Mouse (Mus musculus): ENCODE data around the gene Fahd1. TPM values are rescaled to one million over a fixed set of nuclear protein-coding genes. Genes with fewer than 3 reads are reported as not detected.

Fahd1 gene
- total RNA-seq, 2 experiments from 2014 or later, result 45.2 to 48.3 TPM

GRCm38 (mm10) chr17:24848600-24849031, 1.5 kb downstream of the Fahd1 start:
- DNase-seq (ENCODE audit: low spot score), result no peak

- no peak for DNase-seq (ENCODE audit: low spot score)
These were observed 2.8 kb downstream of the Fahd1 start for GRCm38 (mm10) chr17:24847386-24847785.

- no peak for DNase-seq (ENCODE audit: low spot score)
These were observed 5.6 kb downstream of the Fahd1 start for GRCm38 (mm10) chr17:24844525-24844924.

- no peak for DNase-seq (ENCODE audit: low spot score)
These were observed 7.5 kb downstream of the Fahd1 start for GRCm38 (mm10) chr17:24842631-24843030.

DNA sequence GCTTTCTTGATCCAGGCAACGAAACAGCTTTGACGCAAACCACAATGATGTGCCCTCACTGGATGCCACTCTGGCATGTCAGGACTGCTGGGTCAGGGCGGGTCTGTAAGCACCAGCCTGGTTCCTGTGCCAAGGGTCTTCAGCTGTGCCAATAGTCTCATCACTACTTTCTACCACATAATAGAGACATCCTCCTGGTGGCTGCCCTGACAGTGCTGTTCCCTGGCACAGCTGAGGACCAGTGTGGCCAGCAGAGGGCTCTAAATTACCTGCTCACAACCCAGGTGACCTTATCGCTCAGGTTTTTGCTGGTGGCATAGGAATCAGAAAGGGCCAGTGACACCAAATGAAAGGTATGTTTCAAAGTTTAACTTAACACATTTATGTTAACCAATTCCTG, 9.0 kb downstream of the Fahd1 start:
- no peak for DNase-seq (ENCODE audit: low spot score)

- no peak for DNase-seq (ENCODE audit: low spot score)
These were observed 9.8 kb downstream of the Fahd1 start for GRCm38 (mm10) chr17:24840341-24840740.

- no peak for DNase-seq (ENCODE audit: low spot score)
These were observed 10.3 kb downstream of the Fahd1 start, which contains the start of gene Hagh for GRCm38 (mm10) chr17:24839842-24840241. Gene Hagh, plus strand, starts transcription at chr17:24840143.

DNA sequence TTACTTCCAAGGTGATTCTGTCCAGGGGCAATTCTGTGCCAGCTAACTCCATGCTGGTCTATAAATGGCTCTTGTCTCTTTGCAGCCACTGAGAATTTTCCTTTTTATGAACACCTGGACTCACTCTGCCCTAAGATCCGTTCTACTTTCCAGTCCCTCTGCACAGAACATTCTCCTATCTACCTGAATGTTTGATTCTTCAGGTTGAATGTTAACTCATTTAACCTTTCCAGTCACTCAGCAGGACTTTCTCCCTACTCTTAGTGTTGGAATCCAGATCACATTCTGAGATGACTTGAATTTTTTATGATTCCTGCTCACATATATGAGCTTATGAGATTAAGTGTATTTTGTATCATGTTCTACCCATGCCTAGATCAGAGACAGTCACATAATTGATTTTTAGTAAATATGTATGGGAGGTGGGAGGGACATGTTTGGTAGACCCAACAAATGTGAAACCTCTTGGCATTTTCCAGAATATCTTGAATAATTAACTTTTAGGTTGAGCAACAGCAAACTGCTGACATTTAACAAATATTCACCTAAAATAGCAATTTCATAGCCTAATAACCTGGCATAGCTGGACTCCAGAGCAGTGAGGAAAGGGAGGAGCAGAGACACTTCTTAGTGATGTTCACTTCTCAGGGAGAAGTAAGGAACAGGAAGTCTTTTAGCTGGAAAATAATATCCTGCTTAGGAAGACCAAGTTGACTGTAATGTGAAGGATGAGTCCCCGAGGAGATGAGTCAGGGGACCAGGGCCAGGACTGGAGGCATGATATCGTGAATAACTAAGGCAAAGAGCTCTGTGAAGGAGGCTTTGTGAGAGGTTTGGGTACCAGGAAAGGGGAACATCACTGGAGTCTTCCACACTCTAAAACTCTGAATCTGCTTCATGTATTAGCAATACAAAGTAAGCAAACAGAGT, 28.5 kb downstream of the Fahd1 start:
- peak; percentile 22 for DNase-seq (ENCODE audit: low spot score)

GRCm38 (mm10) chr17:24819469-24819868, 30.7 kb downstream of the Fahd1 start:
- DNase-seq (ENCODE audit: low spot score), result no peak

GRCm38 (mm10) chr17:24818172-24818571, 32.0 kb downstream of the Fahd1 start:
- no peak for DNase-seq (ENCODE audit: low spot score)

GRCm38 (mm10) chr17:24817503-24817902, 32.7 kb downstream of the Fahd1 start:
- DNase-seq (ENCODE audit: low spot score), result no peak

- no peak for DNase-seq (ENCODE audit: low spot score)
These were observed 34.9 kb downstream of the Fahd1 start for GRCm38 (mm10) chr17:24815256-24815655.

GRCm38 (mm10) chr17:24812215-24812614, 37.9 kb downstream of the Fahd1 start:
- DNase-seq (ENCODE audit: low spot score), result no peak

DNA sequence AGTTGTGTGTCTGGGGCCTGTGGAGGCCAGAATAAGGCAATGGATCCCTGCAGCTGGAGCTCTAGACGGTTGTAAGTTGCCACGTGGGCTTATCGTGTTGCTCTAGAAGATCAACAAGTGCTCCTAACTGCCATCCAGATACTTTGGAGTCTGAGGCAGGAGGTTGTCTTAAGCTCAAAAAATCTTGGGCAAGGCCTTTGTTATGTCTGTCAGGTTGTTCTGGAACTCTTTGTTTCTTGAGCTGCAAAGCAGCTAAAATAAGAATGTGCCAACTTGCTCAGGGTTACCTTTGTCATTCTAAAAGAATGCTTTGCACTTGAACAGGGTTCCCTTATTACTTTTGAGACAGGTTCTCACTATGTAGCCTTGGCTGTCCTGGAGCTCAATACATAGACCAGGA, 39.0 kb downstream of the Fahd1 start:
- no peak for DNase-seq (ENCODE audit: low spot score)

GRCm38 (mm10) chr17:24803952-24804951, 45.9 kb downstream of the Fahd1 start, which contains the start of gene Meiob:
Gene Meiob, plus strand, starts transcription at chr17:24804289.
- DNase-seq (ENCODE audit: low spot score), result peak; percentile 52

GRCm38 (mm10) chr17:24800524-24800923, 49.6 kb downstream of the Fahd1 start:
- no peak for DNase-seq (ENCODE audit: low spot score)

DNA sequence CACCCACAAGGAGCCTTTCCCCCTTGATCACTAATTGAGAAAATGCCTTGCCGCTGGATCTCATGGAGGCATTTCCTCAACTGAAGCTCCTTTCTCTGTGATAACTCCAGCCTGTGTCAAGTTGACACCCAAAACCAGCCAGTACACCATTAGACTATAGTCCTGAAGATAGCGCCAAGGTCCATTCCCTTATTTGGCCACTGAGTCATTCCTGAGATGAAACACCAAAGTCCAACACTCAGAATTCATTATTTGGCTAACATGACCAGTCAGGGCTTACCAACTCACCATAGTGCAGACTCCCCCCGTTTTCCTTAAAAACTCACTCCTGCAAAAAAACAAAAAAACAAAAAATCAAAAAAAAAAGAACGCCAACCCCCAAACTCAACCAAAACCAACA, 50.7 kb downstream of the Fahd1 start:
- DNase-seq (ENCODE audit: low spot score), result no peak

Other genes with a start within 250 kb of the Fahd1 start
- 100 to 1,000 TPM in 1 of 2 experiments, 10 to 100 TPM in 1; 83.2 to 105 TPM for gene Tsc2, start 217.7 kb downstream of the Fahd1 start, total RNA-seq (2021)
- 1 to 10 TPM; 2.5 to 3.5 TPM for gene Nthl1, start 217.7 kb downstream of the Fahd1 start, total RNA-seq (2021)
- gene Slc9a3r2, start 200.0 kb downstream of the Fahd1 start, total RNA-seq (2021), result 10 to 100 TPM; 31.8 to 55.0 TPM
- not detected for gene Npw, start 191.9 kb downstream of the Fahd1 start, total RNA-seq (2021)
- gene Zfp598, start 180.7 kb downstream of the Fahd1 start, total RNA-seq (2021), result 10 to 100 TPM; 23.1 to 25.4 TPM
- under 1 TPM in 1 of 2 experiments, not detected in 1; 0.14 TPM for gene Syngr3, start 160.4 kb downstream of the Fahd1 start, total RNA-seq (2021)
- 10 to 100 TPM; 41.1 to 48.3 TPM for gene Gfer, start 154.2 kb downstream of the Fahd1 start, total RNA-seq (2021)
- under 1 TPM; 0.32 to 0.95 TPM for gene Noxo1, start 154.1 kb downstream of the Fahd1 start, total RNA-seq (2021)
- 10 to 100 TPM; 15.4 to 16.0 TPM for gene Tbl3, start 142.7 kb downstream of the Fahd1 start, total RNA-seq (2021)
- gene Rnf151, start 132.3 kb downstream of the Fahd1 start, total RNA-seq (2021), result not detected
- gene Rps2, start 132.2 kb downstream of the Fahd1 start, total RNA-seq (2021), result 100 to 1,000 TPM; 548 to 574 TPM
- gene Ndufb10, start 125.9 kb downstream of the Fahd1 start, total RNA-seq (2021), result 100 to 1,000 TPM; 428 to 481 TPM
- gene Rpl3l, start 122.5 kb downstream of the Fahd1 start, total RNA-seq (2021), result 100 to 1,000 TPM; 764 to 767 TPM
- gene Msrb1, start 113.7 kb downstream of the Fahd1 start, total RNA-seq (2021), result 100 to 1,000 TPM; 139 to 179 TPM
- not detected for gene Hs3st6, start 97.4 kb downstream of the Fahd1 start, total RNA-seq (2021)
- gene Meiob, start 46.1 kb downstream of the Fahd1 start, total RNA-seq (2021), result not detected
- gene Hagh, start 10.2 kb downstream of the Fahd1 start, total RNA-seq (2021), result 10 to 100 TPM; 67.9 to 72.7 TPM
- gene Igfals, start 15.6 kb upstream of the Fahd1 start, total RNA-seq (2021), result 1 to 10 TPM; 2.2 to 2.6 TPM
- 10 to 100 TPM; 11.0 to 11.1 TPM for gene Nubp2, start 36.0 kb upstream of the Fahd1 start, total RNA-seq (2021)
- gene Spsb3, start 36.3 kb upstream of the Fahd1 start, total RNA-seq (2021), result 10 to 100 TPM; 29.7 to 37.9 TPM
- 1 to 10 TPM; 6.5 to 8.4 TPM for gene Eme2, start 44.7 kb upstream of the Fahd1 start, total RNA-seq (2021)
- gene Mrps34, start 44.8 kb upstream of the Fahd1 start, total RNA-seq (2021), result 10 to 100 TPM; 79.4 to 86.3 TPM
- gene Nme3, start 46.1 kb upstream of the Fahd1 start, total RNA-seq (2021), result 10 to 100 TPM; 11.8 to 12.3 TPM
- gene Mapk8ip3, start 86.6 kb upstream of the Fahd1 start, total RNA-seq (2021), result 10 to 100 TPM; 13.2 to 14.5 TPM
- gene Jpt2, start 110.3 kb upstream of the Fahd1 start, total RNA-seq (2021), result 1 to 10 TPM; 3.9 to 5.9 TPM
- 1 to 10 TPM; 6.8 to 7.6 TPM for gene Cramp1l, start 165.4 kb upstream of the Fahd1 start, total RNA-seq (2021)
- gene Ift140, start 165.7 kb upstream of the Fahd1 start, total RNA-seq (2021), result 1 to 10 TPM; 1.9 to 2.1 TPM
- gene Tmem204, start 233.2 kb upstream of the Fahd1 start, total RNA-seq (2021), result 10 to 100 TPM; 10.8 to 18.8 TPM